Mouse (Mus musculus): ENCODE measurements around the gene Rad51b. TPM values are rescaled to one million over a fixed set of nuclear protein-coding genes. Genes with fewer than 3 reads are reported as not detected.

The Rad51b gene
- total and polyA plus RNA-seq, 3 experiments = 1.6 to 45.5 (median 22.0) TPM

- no peak for DNase-seq (ENCODE audit: low spot score)
- TF ChIP-seq GATA1 (IDR thresholded peaks at IDR 0.05; ENCODE audit: borderline replicate concordance, low read length) = no peak
- TF ChIP-seq TAL1 (conservative IDR thresholded peaks at IDR 0.05; ENCODE audit: low read depth, low read length) = no peak
- no peak for TF ChIP-seq POLR2AphosphoS5 (IDR thresholded peaks at IDR 0.05; ENCODE audit: insufficient replicate concordance, low read depth, low read length)
- TF ChIP-seq CTCF (IDR thresholded peaks at IDR 0.05; ENCODE audit: low read depth, low read length) = no peak
- TF ChIP-seq GATA2 (IDR thresholded peaks at IDR 0.05; ENCODE audit: borderline replicate concordance, low read depth, low read length) = no peak
- no peaks in the 10 kb centered on the region for H3K27me3 ChIP-seq (ENCODE audit: insufficient read depth, low read length)
Observed at GRCm38 (mm10) chr12:79858336-79858735, 561.3 kb downstream of the Rad51b start.

GRCm38 (mm10) chr12:79859354-79860247 lies 562.5 kb downstream of the Rad51b start:
- Histone ChIP-seq H3K4me3 (ENCODE audit: low read depth, low read length) (no peak overlapping the region), H3K36me3 (replicated peaks) (peaks cover 19% of the 10 kb centered on the region), H3K27me3 (ENCODE audit: insufficient read depth, low read length) (no peaks in the 10 kb centered on the region), H3K4me1 (ENCODE audit: insufficient read depth, low read depth, low read length) (peaks cover 71% of the 10 kb centered on the region), H3K9me3 (replicated peaks) (peaks cover 15% of the 10 kb centered on the region)
- TF ChIP-seq POLR2AphosphoS5 (IDR thresholded peaks at IDR 0.05; ENCODE audit: insufficient replicate concordance, low read depth, low read length) = no peak
- TF ChIP-seq GATA1 (IDR thresholded peaks at IDR 0.05; ENCODE audit: borderline replicate concordance, low read length) = no peak
- no peak for TF ChIP-seq TAL1 (conservative IDR thresholded peaks at IDR 0.05; ENCODE audit: low read depth, low read length)
- TF ChIP-seq GATA2 (IDR thresholded peaks at IDR 0.05; ENCODE audit: borderline replicate concordance, low read depth, low read length) = no peak
- no peak for TF ChIP-seq CTCF (IDR thresholded peaks at IDR 0.05; ENCODE audit: low read depth, low read length)
- ATAC-seq (ENCODE audit: extremely low read depth, insufficient number of reproducible peaks, low FRiP score, poor library complexity, severe bottlenecking) (no peak), DNase-seq (ENCODE audit: low spot score) (no peak)

More at GRCm38 (mm10) chr12:79858336-79858735, 561.3 kb downstream of the Rad51b start:
- Histone ChIP-seq H3K9me3 (replicated peaks) (peaks cover 14% of the 10 kb centered on the region), H3K36me3 (replicated peaks) (peaks cover 19% of the 10 kb centered on the region), H3K4me3 (ENCODE audit: low read depth, low read length) (no peak overlapping the region), H3K4me1 (ENCODE audit: insufficient read depth, low read depth, low read length) (peaks cover 71% of the 10 kb centered on the region)
- no peak for ATAC-seq (ENCODE audit: extremely low read depth, insufficient number of reproducible peaks, low FRiP score, poor library complexity, severe bottlenecking)

- peaks cover 15% of the 10 kb centered on the region for H3K9me3 ChIP-seq (replicated peaks)
- peaks cover 19% of the 10 kb centered on the region for H3K36me3 ChIP-seq (replicated peaks)
- H3K4me1 ChIP-seq (ENCODE audit: insufficient read depth, low read depth, low read length) = peaks cover 71% of the 10 kb centered on the region
- no peak for TF ChIP-seq GATA2 (IDR thresholded peaks at IDR 0.05; ENCODE audit: borderline replicate concordance, low read depth, low read length)
- TF ChIP-seq TAL1 (conservative IDR thresholded peaks at IDR 0.05; ENCODE audit: low read depth, low read length) = no peak
- TF ChIP-seq CTCF (IDR thresholded peaks at IDR 0.05; ENCODE audit: low read depth, low read length) = no peak
- no peak for TF ChIP-seq GATA1 (IDR thresholded peaks at IDR 0.05; ENCODE audit: borderline replicate concordance, low read length)
- TF ChIP-seq POLR2AphosphoS5 (IDR thresholded peaks at IDR 0.05; ENCODE audit: insufficient replicate concordance, low read depth, low read length) = no peak
- DNase-seq (ENCODE audit: low spot score) (no peak), ATAC-seq (ENCODE audit: extremely low read depth, insufficient number of reproducible peaks, low FRiP score, poor library complexity, severe bottlenecking) (no peak)
- no peaks in the 10 kb centered on the region for H3K27me3 ChIP-seq (ENCODE audit: insufficient read depth, low read length)
- H3K4me3 ChIP-seq (ENCODE audit: low read depth, low read length) = no peak overlapping the region
Observed at GRCm38 (mm10) chr12:79860248-79860555, 563.1 kb downstream of the Rad51b start.

Other genes with a start within 250 kb of the Rad51b start
- 60.1 and 64.8 TPM in 2 replicates for gene Pigh, start 207.6 kb upstream of the Rad51b start, total RNA-seq (2014; fragmentation: Nextera tagmentation)
- 47.0 and 47.3 TPM in 2 replicates for gene Pigh, start 207.6 kb upstream of the Rad51b start, total RNA-seq (2017)
- gene Pigh, start 207.6 kb upstream of the Rad51b start, polyA plus RNA-seq (2012) = 14.7 and 17.0 TPM in 2 replicates
- 0.75 TPM in 1 of 2 replicates, not detected in the other for gene Arg2, start 166.5 kb upstream of the Rad51b start, total RNA-seq (2014; fragmentation: Nextera tagmentation)
- gene Arg2, start 166.5 kb upstream of the Rad51b start, total RNA-seq (2017) = 0.52 TPM in 1 of 2 replicates, not detected in the other
- gene Arg2, start 166.5 kb upstream of the Rad51b start, polyA plus RNA-seq (2012) = not detected in 2 replicates
- gene Vti1b, start 124.6 kb upstream of the Rad51b start, total RNA-seq (2014; fragmentation: Nextera tagmentation) = 25.8 and 26.0 TPM in 2 replicates
- 210 and 233 TPM in 2 replicates for gene Vti1b, start 124.6 kb upstream of the Rad51b start, total RNA-seq (2017)
- gene Vti1b, start 124.6 kb upstream of the Rad51b start, polyA plus RNA-seq (2012) = 80.7 and 82.8 TPM in 2 replicates
- 26.5 and 49.6 TPM in 2 replicates for gene Rdh11, start 105.0 kb upstream of the Rad51b start, total RNA-seq (2014; fragmentation: Nextera tagmentation)
- gene Rdh11, start 105.0 kb upstream of the Rad51b start, total RNA-seq (2017) = 55.6 and 58.1 TPM in 2 replicates
- 1.4 and 1.5 TPM in 2 replicates for gene Rdh11, start 105.0 kb upstream of the Rad51b start, polyA plus RNA-seq (2012)
- not detected in 2 replicates for gene Rdh12, start 88.4 kb upstream of the Rad51b start, total RNA-seq (2014; fragmentation: Nextera tagmentation)
- gene Rdh12, start 88.4 kb upstream of the Rad51b start, total RNA-seq (2017) = 0.12 and 0.27 TPM in 2 replicates
- not detected in 2 replicates for gene Rdh12, start 88.4 kb upstream of the Rad51b start, polyA plus RNA-seq (2012)
- 79.0 and 93.5 TPM in 2 replicates for gene Zfyve26, start 978 bp upstream of the Rad51b start, total RNA-seq (2014; fragmentation: Nextera tagmentation)
- 45.6 and 52.3 TPM in 2 replicates for gene Zfyve26, start 978 bp upstream of the Rad51b start, total RNA-seq (2017)
- gene Zfyve26, start 978 bp upstream of the Rad51b start, polyA plus RNA-seq (2012) = 5.7 and 9.6 TPM in 2 replicates